Mouse (Mus musculus) heart, embryonic 15.5 days (tissue): ENCODE measurements at regions not wholly inside any gene's neighbourhood (a gene's known extent, or its start where the extent isn't known, plus 50 kb on each side); places are given as distances from the start of the nearest gene placed in this dataset.

Experiments
- ATAC-seq: fragments of 200-750 bp; cut with Nextera tagmentation; replicated peaks from 2 replicates; pipeline ENCODE4 v1.8.0; 2017; ENCODE audit warnings: low read depth, moderate TSS enrichment; ENCODE audit not compliant: insufficient number of reproducible peaks, insufficient read depth, low FRiP score
- H3K27ac ChIP-seq: fragments of 300-500 bp; sonication (generic); 2 replicates; pipeline ENCODE4 v1.5.1; 2015; ENCODE audit warnings: mild to moderate bottlenecking, inconsistent platforms
- H3K27me3 ChIP-seq: fragments of 300-500 bp; sonication (generic); 2 replicates; pipeline ENCODE4 v1.6.1; 2015; ENCODE audit warnings: inconsistent platforms
- H3K36me3 ChIP-seq: fragments of 300-500 bp; sonication (generic); 2 replicates; pipeline ENCODE4 v1.6.1; 2015; ENCODE audit warnings: mild to moderate bottlenecking, inconsistent platforms
- H3K4me1 ChIP-seq: fragments of 300-500 bp; sonication (generic); replicated peaks from 2 replicates; pipeline ENCODE4 v1.6.1; 2015; ENCODE audit warnings: inconsistent platforms
- H3K4me2 ChIP-seq: fragments of 300-500 bp; sonication (generic); 2 replicates; pipeline ENCODE4 v1.6.1; 2015; ENCODE audit warnings: inconsistent platforms, mild to moderate bottlenecking, moderate library complexity
- H3K4me3 ChIP-seq: fragments of 300-500 bp; sonication (generic); 2 replicates; pipeline ENCODE4 v1.5.1; 2015; ENCODE audit warnings: mild to moderate bottlenecking, inconsistent platforms
- H3K9ac ChIP-seq: fragments of 300-500 bp; sonication (generic); 2 replicates; pipeline ENCODE4 v1.6.1; 2015; ENCODE audit warnings: mild to moderate bottlenecking, inconsistent platforms
- H3K9me3 ChIP-seq: fragments of 300-500 bp; sonication (generic); replicated peaks from 2 replicates; pipeline ENCODE4 v1.6.1; 2016; ENCODE audit warnings: inconsistent platforms
- WGBS: fragments of 180-500 bp; shearing (Covaris S2); methylation state at CpG from one replicate; pipeline ENCODE4 v1.1.7; 2015; ENCODE audit warnings: mixed read lengths; 5-methylcytosine and 5-hydroxymethylcytosine counted together

GRCm38 (mm10) chr3:145705317-145705716 is 53.2 kb upstream of the Ddah1 start:
- Histone ChIP-seq H3K4me2 (no peak overlapping the region), H3K27ac (peak overlapping the region; percentile 80), H3K9ac (no peak overlapping the region), H3K36me3 (no peaks in the 10 kb centered on the region), H3K27me3 (no peaks in the 10 kb centered on the region), H3K9me3 (no peaks in the 10 kb centered on the region), H3K4me3 (no peak overlapping the region), H3K4me1 (peaks cover 35% of the 10 kb centered on the region)
- peak; percentile 79 for ATAC-seq
- 29% methylated on average over 5 of the region's 5 CpGs for WGBS

- Histone ChIP-seq H3K4me1 (peaks cover 35% of the 10 kb centered on the region), H3K9ac (no peak overlapping the region), H3K4me2 (peak overlapping the region; percentile 44), H3K36me3 (no peaks in the 10 kb centered on the region), H3K4me3 (no peak overlapping the region), H3K27me3 (no peaks in the 10 kb centered on the region), H3K27ac (peak overlapping the region; percentile 80), H3K9me3 (no peaks in the 10 kb centered on the region)
- whole genome bisulfite sequencing: 19% methylated on average over 9 of the region's 9 CpGs
- no peak; the same call in 1 of the 2 replicates for ATAC-seq
Observed at GRCm38 (mm10) chr3:145704054-145704453, 54.3 kb upstream of the Ccn1 start.

- peak overlapping the region; percentile 80 for H3K27ac ChIP-seq
- ATAC-seq: peak; percentile 28; the same call in 1 of the 2 replicates
- no peak overlapping the region for H3K4me3 ChIP-seq
- no peaks in the 10 kb centered on the region for H3K36me3 ChIP-seq
- H3K9ac ChIP-seq: no peak overlapping the region
- H3K27me3 ChIP-seq: no peaks in the 10 kb centered on the region
- peaks cover 35% of the 10 kb centered on the region for H3K4me1 ChIP-seq
- WGBS: 10% methylated on average over 11 of the region's 11 CpGs
- no peaks in the 10 kb centered on the region for H3K9me3 ChIP-seq
- H3K4me2 ChIP-seq: peak overlapping the region; percentile 44
Observed at GRCm38 (mm10) chr3:145703411-145703924, 53.7 kb upstream of the Ccn1 start.

GRCm38 (mm10) chr3:145702739-145703138 is 53.0 kb upstream of the Ccn1 start:
- no peak for ATAC-seq
- Histone ChIP-seq H3K27ac (no peak overlapping the region), H3K4me2 (no peak overlapping the region), H3K27me3 (no peaks in the 10 kb centered on the region), H3K9ac (no peak overlapping the region), H3K9me3 (no peaks in the 10 kb centered on the region), H3K4me1 (peaks cover 35% of the 10 kb centered on the region), H3K4me3 (no peak overlapping the region), H3K36me3 (no peaks in the 10 kb centered on the region)
- 52% methylated on average over 5 of the region's 5 CpGs for WGBS

- H3K4me1 ChIP-seq: peaks cover 35% of the 10 kb centered on the region
- no peak overlapping the region for H3K4me2 ChIP-seq
- H3K27ac ChIP-seq: no peak overlapping the region
- H3K9me3 ChIP-seq: no peaks in the 10 kb centered on the region
- ATAC-seq: no peak
- no peak overlapping the region for H3K9ac ChIP-seq
- no peak overlapping the region for H3K4me3 ChIP-seq
- no peaks in the 10 kb centered on the region for H3K36me3 ChIP-seq
- no peaks in the 10 kb centered on the region for H3K27me3 ChIP-seq
- 73% methylated on average over 6 of the region's 6 CpGs for WGBS
Observed at GRCm38 (mm10) chr3:145701945-145702344, 52.2 kb upstream of the Ccn1 start.
